17 mouse cellular contexts compared by ENCODE assay signal in genomic region chr4:104512513-104512912, GRCm38 (mm10).
"Had no signal": no experiment of that assay in that cellular context is flagged by ENCODE, and none has a peak within 500 bp of the region (broad histone marks: within the 10 kb centered on the region; RNA-seq: fewer than 3 reads in every experiment).

No protein-coding gene starts in this region.

- H3K4me3 ChIP-seq: left cerebral cortex, adult 2 months; liver, embryonic 13.5 days; midbrain, embryonic 13.5 days; myocyte; neural tube, embryonic 13.5 days; stomach, embryonic 15.5 days had no signal

- H3K4me2 ChIP-seq: liver, embryonic 13.5 days; midbrain, embryonic 13.5 days; neural tube, embryonic 13.5 days; stomach, embryonic 15.5 days had no signal

- DNase-seq: kidney, adult 11 months; kidney, adult 8-10 months; kidney, postnatal 25 days; layer of hippocampus, postnatal 36 days; liver, embryonic 13.5 days; lung, adult 2 months; lung, postnatal 14 days; lung, postnatal 4 days; thymus, adult 18-20 months; thymus, postnatal 4 days had no signal

- H3K9ac ChIP-seq: liver, embryonic 13.5 days; midbrain, embryonic 13.5 days; neural tube, embryonic 13.5 days; stomach, embryonic 15.5 days had no signal

- H3K27me3 ChIP-seq: liver, embryonic 13.5 days; midbrain, embryonic 13.5 days; neural tube, embryonic 13.5 days; stomach, embryonic 15.5 days had no signal

- H3K4me1 ChIP-seq: liver, embryonic 13.5 days; stomach, embryonic 15.5 days had no signal

- H3K36me3 ChIP-seq: liver, embryonic 13.5 days; midbrain, embryonic 13.5 days; neural tube, embryonic 13.5 days; stomach, embryonic 15.5 days had no signal

- H3K9me3 ChIP-seq: liver, embryonic 13.5 days; midbrain, embryonic 13.5 days; neural tube, embryonic 13.5 days; stomach, embryonic 15.5 days had no signal

- ATAC-seq: midbrain, embryonic 13.5 days; midbrain, embryonic 16.5 days had no signal

- H3K27ac ChIP-seq: kidney, postnatal 0 days; left cerebral cortex, adult 2 months; liver, embryonic 13.5 days; midbrain, embryonic 13.5 days; neural tube, embryonic 13.5 days; stomach, embryonic 15.5 days had no signal
